Mouse (Mus musculus): Measurements from ENCODE around the gene Ubl3.

GRCm38 (mm10) chr5:148595459-148595751 is 42.8 kb upstream of the Ubl3 start:
- TF ChIP-seq CTCF (IDR thresholded peaks at IDR 0.05; ENCODE audit: low read depth, low read length) (no peak), POLR2A (IDR thresholded peaks at IDR 0.05; ENCODE audit: borderline replicate concordance, low read depth, low read length) (no peak)
